Mouse (Mus musculus) stomach, postnatal 0 days (tissue): ENCODE data around the gene Cdca7l. TPM values are rescaled to one million over a fixed set of nuclear protein-coding genes. Genes with fewer than 3 reads are reported as not detected.
"Not testable (repeated sequence)": the region's sequence is repeated elsewhere in the genome, so short reads cannot be mapped to it uniquely, and the experiment has no call there.

ENCODE experiments used
- ATAC-seq: fragments of 200-750 bp; cut with Nextera tagmentation; 2 replicates; pipeline ENCODE4 v1.8.0; 2017; ENCODE audit not compliant: low FRiP score, low TSS enrichment
- DNase-seq: peaks from one replicate; pipeline ENCODE4 v3.0.0-alpha.2; 2016; ENCODE audit warnings: low spot score
- H3K27ac ChIP-seq: fragments of 300-500 bp; sonication (generic); replicated peaks from 2 replicates; pipeline ENCODE4 v1.5.1; 2014; ENCODE audit warnings: mild to moderate bottlenecking, control low read depth
- H3K27me3 ChIP-seq: fragments of 300-500 bp; sonication (generic); 2 replicates; pipeline ENCODE4 v1.6.1; 2014; ENCODE audit warnings: low read length; ENCODE audit not compliant: control insufficient read depth, insufficient read depth
- H3K36me3 ChIP-seq: fragments of 300-500 bp; sonication (generic); 2 replicates; pipeline ENCODE4 v1.6.1; 2014; ENCODE audit warnings: low read length, mixed read lengths; ENCODE audit not compliant: control insufficient read depth, insufficient read depth
- H3K4me1 ChIP-seq: fragments of 300-500 bp; sonication (generic); replicated peaks from 2 replicates; pipeline ENCODE4 v1.6.1; 2014; ENCODE audit warnings: antibody characterized with exemption; ENCODE audit not compliant: control insufficient read depth, insufficient read depth
- H3K4me2 ChIP-seq: fragments of 300-500 bp; sonication (generic); replicated peaks from 2 replicates; pipeline ENCODE4 v1.6.1; 2014; ENCODE audit warnings: low read depth, mild to moderate bottlenecking, control low read depth, moderate library complexity
- H3K4me3 ChIP-seq: fragments of 300-500 bp; sonication (generic); 2 replicates; pipeline ENCODE4 v1.5.1; 2014; ENCODE audit warnings: low read depth, low read length, control low read depth
- H3K9ac ChIP-seq: fragments of 300-500 bp; sonication (generic); 2 replicates; pipeline ENCODE4 v1.6.1; 2014; ENCODE audit warnings: mild to moderate bottlenecking, low read length, control low read depth, mixed read lengths
- H3K9me3 ChIP-seq: fragments of 300-500 bp; sonication (generic); 2 replicates; pipeline ENCODE4 v1.6.1; 2016; ENCODE audit warnings: low read length; ENCODE audit not compliant: control insufficient read depth
- CTCF ChIP-seq: IDR thresholded peaks from 2 replicates; pipeline ENCODE4 v1.5.1; 2016; ENCODE audit warnings: antibody characterized with exemption, low read depth, mild to moderate bottlenecking, moderate library complexity
- EP300 ChIP-seq: optimal IDR thresholded peaks from 2 replicates; pipeline ENCODE3; 2016; ENCODE audit warnings: antibody characterized with exemption
- WGBS: fragments of 180-500 bp; shearing (Covaris S2); extraction: QIAGEN DNeasy Blood & Tissue Kit; methylation state at CpG from one replicate; pipeline ENCODE4 v1.1.7; 2014; 5-methylcytosine and 5-hydroxymethylcytosine counted together
- polyA plus RNA-seq: library from polyadenylated mRNA; unstranded; fragments of >200 nt; fragmentation: Nextera tagmentation; extraction: Ambion mirVana; gene quantifications from 2 replicates; pipeline ENCODE4 v1.2.1, GENCODE M21; 2015

Cdca7l gene
- polyA plus RNA-seq, 1 experiment from 2014 or later = 15.1 TPM

DNA sequence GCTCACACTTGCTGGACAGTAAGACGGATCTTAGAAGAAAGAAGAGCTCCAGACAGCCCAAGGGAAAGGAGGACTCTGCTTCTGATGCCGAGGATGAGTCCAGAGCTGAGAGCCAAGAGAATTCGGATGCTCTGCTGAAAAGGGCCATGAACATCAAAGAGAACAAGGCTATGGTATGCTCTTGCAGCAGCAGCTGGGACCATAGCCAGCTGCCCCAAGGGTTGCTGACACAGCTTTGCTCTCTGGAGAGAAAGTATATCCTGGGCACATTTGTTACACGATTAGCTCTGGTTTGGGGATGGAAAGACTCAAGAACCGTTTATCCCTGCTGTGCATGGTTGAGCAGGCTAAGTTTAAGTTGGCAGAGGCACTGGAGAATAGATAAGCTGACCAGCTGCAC lies 68.2 kb downstream of the Cdca7l start:
- H3K9me3 ChIP-seq = no peaks in the 10 kb centered on the region
- DNase-seq (no peak), ATAC-seq (no peak)
- no peak overlapping the region for H3K9ac ChIP-seq
- no peak overlapping the region for H3K27ac ChIP-seq
- WGBS = 76% methylated on average over 5 of the region's 5 CpGs
- H3K4me2 ChIP-seq = no peak overlapping the region
- H3K4me1 ChIP-seq = no peaks in the 10 kb centered on the region
- TF ChIP-seq EP300 (no peak), CTCF (no peak)
- H3K27me3 ChIP-seq = no peaks in the 10 kb centered on the region
- H3K4me3 ChIP-seq = no peak overlapping the region
- peaks cover 3% of the 10 kb centered on the region; the same call in 1 of the 2 replicates for H3K36me3 ChIP-seq

DNA sequence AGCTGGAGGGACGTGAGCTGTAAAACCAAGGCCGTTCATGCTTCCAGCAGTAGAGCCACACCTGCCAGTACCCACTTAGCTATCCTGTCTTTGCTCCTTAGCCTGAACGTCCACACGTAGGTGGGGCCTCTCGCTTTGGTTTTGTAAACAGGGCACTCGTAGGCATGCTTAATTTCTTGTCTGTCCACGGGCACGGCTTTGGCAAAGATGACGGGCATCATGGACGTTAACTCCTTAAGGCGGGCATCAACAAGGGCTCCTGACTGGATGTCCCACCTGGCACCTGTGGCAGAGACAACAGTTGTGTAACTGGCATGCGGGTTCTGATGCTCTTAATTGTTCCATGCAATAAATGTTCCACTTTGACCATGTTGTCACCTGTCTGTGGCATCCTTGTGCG lies 74.3 kb downstream of the Cdca7l start:
- 82% methylated on average over 13 of the region's 13 CpGs for WGBS
- Histone ChIP-seq H3K36me3 (peaks cover 5% of the 10 kb centered on the region), H3K4me2 (no peak overlapping the region), H3K27ac (no peak overlapping the region), H3K9ac (no peak overlapping the region), H3K4me3 (no peak overlapping the region), H3K9me3 (no peaks in the 10 kb centered on the region), H3K4me1 (no peaks in the 10 kb centered on the region), H3K27me3 (no peaks in the 10 kb centered on the region)
- no peak for DNase-seq
- ATAC-seq = no peak
- TF ChIP-seq EP300 (no peak), CTCF (no peak)

DNA sequence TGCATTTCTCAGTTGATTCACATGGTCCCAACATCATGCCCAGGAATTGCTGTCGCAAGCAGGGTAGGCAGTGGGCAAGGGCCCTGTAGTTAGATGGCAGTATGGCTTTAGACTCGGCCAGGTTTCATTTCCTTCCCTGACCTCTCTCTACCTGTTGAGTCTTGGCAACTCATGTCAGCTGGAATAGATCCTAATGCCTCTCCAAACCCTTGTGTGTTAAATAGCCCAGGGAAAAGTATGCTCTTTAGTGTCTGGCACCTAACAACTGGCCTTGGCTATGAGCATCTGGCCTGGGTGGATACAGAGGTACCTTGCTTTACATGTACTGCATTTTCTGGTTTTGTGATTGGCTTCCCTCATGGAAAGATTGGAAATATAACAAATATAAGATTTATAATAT lies 80.5 kb downstream of the Cdca7l start:
- no peaks in the 10 kb centered on the region for H3K36me3 ChIP-seq
- no peak overlapping the region for H3K4me3 ChIP-seq
- ATAC-seq = no peak
- no peak overlapping the region for H3K9ac ChIP-seq
- no peaks in the 10 kb centered on the region for H3K27me3 ChIP-seq
- TF ChIP-seq CTCF = no peak
- TF ChIP-seq EP300 = no peak
- WGBS = 98% methylated on average over 2 of the region's 2 CpGs
- no peak overlapping the region for H3K4me2 ChIP-seq
- no peak overlapping the region for H3K27ac ChIP-seq
- H3K4me1 ChIP-seq = no peaks in the 10 kb centered on the region
- no peak for DNase-seq
- no peaks in the 10 kb centered on the region for H3K9me3 ChIP-seq

DNA sequence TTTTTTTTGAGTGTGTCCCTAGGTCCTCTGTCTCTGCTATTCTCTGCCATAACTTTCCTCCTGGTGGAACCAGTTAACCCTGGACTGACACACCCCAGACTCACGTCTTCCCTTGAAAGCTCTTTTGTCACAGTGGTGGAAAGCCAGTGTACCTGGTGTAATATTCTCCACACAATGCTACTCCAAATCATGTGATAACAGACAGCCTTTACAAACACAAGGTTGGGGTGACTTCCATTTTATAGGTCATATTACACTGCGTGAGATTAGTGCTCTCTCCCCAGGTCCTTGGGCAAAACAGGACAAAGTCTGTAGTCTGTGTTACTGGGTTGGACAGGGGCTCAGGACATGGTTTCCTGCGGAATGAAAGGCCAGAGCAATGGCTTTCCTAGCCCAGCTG lies 83.3 kb downstream of the Cdca7l start:
- no peak for TF ChIP-seq CTCF
- TF ChIP-seq EP300 = no peak
- H3K9me3 ChIP-seq = no peaks in the 10 kb centered on the region
- no peak overlapping the region for H3K9ac ChIP-seq
- no peak for ATAC-seq
- H3K27ac ChIP-seq = no peak overlapping the region
- no peak overlapping the region for H3K4me2 ChIP-seq
- WGBS = 60% methylated on average over 3 of the region's 3 CpGs
- H3K27me3 ChIP-seq = no peaks in the 10 kb centered on the region
- H3K4me3 ChIP-seq = no peak overlapping the region
- no peaks in the 10 kb centered on the region for H3K36me3 ChIP-seq
- no peak for DNase-seq
- H3K4me1 ChIP-seq = no peaks in the 10 kb centered on the region

DNA sequence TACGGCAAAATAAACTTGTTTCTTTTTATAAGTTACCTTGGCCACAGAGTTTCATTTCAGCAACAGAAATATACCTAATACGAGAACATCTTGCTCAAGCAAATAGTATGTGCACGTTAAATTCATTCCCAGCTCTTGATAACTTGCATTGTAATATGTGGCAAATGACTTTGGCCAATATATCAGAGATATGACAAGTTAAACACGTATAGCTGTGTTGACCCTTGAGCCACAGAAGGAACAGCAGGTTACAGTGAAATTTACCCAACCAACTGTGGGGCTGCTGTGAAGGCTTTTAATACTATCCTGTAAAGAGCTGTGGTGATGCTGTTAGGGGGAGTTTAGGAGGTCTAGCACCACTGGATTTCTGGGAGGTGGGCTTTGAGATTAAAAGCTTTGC lies 96.7 kb downstream of the Cdca7l start:
- DNase-seq, H3K4me3 ChIP-seq, H3K27me3 ChIP-seq, H3K36me3 ChIP-seq, ATAC-seq, H3K9me3 ChIP-seq, H3K9ac ChIP-seq, H3K4me1 ChIP-seq, H3K27ac ChIP-seq, H3K4me2 ChIP-seq: not testable (repeated sequence)
- no CpG with 5 or more reads among the region's 4 CpGs for WGBS

DNA sequence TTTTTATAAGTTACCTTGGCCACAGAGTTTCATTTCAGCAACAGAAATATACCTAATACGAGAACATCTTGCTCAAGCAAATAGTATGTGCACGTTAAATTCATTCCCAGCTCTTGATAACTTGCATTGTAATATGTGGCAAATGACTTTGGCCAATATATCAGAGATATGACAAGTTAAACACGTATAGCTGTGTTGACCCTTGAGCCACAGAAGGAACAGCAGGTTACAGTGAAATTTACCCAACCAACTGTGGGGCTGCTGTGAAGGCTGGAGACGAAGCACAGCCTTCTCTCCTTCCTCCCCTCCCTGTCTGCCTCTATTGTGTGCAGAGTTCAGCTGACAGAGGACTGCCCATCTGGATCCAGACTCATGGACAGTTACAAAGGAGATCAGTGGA lies 97.3 kb downstream of the Cdca7l start:
- H3K4me3 ChIP-seq, DNase-seq, ATAC-seq, H3K27ac ChIP-seq, H3K27me3 ChIP-seq, H3K4me1 ChIP-seq, H3K4me2 ChIP-seq, H3K36me3 ChIP-seq, H3K9ac ChIP-seq, H3K9me3 ChIP-seq: not testable (repeated sequence)
- 42% methylated on average over 1 of the region's 4 CpGs for WGBS
